Mouse (Mus musculus): ENCODE data around the gene B9d1. TPM values are rescaled to one million over a fixed set of nuclear protein-coding genes. Genes with fewer than 3 reads are reported as not detected.

B9d1 gene
- 10 to 100 TPM in 1 of 2 experiments, 1 to 10 TPM in 1; 8.1 to 11.4 TPM for total RNA-seq (2021)
- long read RNA-seq, experiment 1, partial matches to known transcripts, result 0 of 6 reads
- long read RNA-seq, experiment 1, other reads (novel, unspliced or antisense), result 1 of 6 reads
- long read RNA-seq, experiment 2, partial matches to known transcripts, result 1 of 7 reads
- long read RNA-seq, experiment 2, other reads (novel, unspliced or antisense), result 2 of 7 reads

DNA sequence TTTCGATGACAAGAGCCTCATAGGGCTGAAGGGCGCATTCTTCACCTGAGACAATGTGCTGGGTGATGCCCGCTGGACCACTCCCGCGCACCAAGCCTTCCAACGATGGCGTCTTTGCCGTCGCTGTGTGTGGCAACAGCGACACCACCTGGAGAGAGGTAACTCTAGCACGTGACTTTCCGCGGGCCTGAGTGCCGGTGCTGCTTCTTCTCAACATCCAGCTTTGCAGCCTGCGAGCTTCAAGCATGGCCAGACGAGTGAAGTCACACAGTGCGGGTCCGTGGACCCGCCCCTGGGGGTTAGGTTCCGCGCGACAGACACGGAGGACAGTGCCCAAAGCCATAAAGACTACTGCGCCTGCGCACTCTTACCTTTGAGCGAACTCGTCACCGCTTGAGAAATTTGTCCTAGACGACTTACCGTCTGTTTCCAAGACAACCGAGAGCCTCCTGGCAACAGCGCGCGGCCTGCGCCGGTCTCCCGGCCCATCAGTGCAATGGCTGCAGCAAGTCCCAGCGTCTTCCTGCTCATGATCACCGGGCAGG is at the start of gene B9d1:
Gene B9d1, plus strand, starts transcription at position 432 of the 545 bp plus-strand sequence.
- peak; percentile 86 to 94 for DNase-seq (ENCODE audit: low spot score in 2 of 2)

DNA sequence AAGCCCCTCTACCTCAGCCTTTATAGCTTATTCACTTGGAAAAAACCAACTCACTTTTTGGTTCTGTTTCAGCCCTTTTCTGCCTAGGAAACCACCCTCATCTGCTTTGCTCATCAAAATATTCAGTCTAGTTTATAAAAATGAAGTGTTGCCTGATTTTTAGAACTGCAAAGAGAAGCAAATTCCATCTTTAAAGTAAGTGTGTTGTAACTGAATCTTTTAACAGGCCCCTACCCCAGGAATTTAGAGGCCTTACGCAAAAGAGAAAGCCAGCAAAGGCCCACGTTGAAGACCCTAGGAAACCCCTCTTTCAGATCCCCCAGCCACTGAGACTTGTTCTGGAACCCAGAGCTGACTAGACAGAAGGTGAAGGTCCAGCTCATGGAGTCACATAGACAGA is 40.9 kb upstream of the B9d1 start:
- DNase-seq (ENCODE audit: low spot score in 2 of 2), result no peak

GRCm38 (mm10) chr11:61465422-61465821 is 39.5 kb upstream of the B9d1 start:
- DNase-seq (ENCODE audit: low spot score in 2 of 2), result no peak

DNA sequence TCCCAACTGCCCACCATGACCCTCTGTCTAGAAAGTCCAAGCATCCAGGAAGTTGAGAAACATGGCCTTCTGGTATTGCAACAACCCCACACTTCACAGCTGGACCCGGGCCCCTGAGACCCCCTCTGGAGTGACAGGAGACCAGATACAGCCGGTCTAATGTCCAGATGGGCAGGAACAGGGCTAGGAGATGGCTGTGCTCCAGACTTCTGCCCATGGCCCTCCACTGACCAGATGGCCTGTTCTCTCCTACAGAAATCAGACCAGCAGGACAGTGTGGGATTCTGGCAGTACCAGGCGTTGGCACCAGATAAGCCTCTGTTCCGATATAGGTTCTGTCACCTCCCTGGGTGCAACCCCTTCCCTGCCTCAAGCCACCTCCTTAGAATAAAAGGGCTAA is 36.4 kb upstream of the B9d1 start:
- no peak for DNase-seq (ENCODE audit: low spot score in 2 of 2)

DNA sequence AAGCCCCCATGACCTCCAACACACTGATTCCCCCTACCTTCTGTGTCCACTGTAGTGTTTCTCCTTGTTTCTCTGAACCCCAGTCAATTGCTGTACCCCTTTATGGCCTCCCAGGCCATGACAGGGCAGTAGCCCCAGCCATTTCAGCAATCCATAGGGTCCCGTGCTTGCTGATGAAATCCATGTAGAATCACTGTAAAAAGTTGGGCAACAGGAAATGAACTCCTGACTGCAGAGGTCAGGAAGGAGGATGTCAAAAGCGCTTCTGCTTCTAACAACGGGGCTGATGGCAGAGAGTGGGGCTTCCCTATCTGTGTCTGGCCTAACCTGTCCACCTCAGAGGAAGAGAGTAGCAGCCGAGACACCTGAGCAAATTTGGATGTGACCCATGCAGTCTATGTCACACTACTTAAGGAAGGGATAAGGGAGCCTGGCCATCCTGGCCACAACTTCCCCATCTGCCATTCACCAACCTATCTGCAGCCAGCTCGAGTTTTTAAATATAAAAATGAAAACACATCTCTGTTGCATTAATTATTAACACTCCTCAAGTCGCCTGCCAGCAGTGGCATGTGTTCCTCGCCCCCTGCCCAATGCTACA is 35.5 kb upstream of the B9d1 start:
- no peak for DNase-seq (ENCODE audit: low spot score in 2 of 2)

- DNase-seq (ENCODE audit: low spot score in 2 of 2), result no peak
These were observed 34.1 kb upstream of the B9d1 start for GRCm38 (mm10) chr11:61470880-61471279.

- no peak for DNase-seq (ENCODE audit: low spot score in 2 of 2)
These were observed 31.3 kb upstream of the B9d1 start for GRCm38 (mm10) chr11:61473630-61474029.

DNA sequence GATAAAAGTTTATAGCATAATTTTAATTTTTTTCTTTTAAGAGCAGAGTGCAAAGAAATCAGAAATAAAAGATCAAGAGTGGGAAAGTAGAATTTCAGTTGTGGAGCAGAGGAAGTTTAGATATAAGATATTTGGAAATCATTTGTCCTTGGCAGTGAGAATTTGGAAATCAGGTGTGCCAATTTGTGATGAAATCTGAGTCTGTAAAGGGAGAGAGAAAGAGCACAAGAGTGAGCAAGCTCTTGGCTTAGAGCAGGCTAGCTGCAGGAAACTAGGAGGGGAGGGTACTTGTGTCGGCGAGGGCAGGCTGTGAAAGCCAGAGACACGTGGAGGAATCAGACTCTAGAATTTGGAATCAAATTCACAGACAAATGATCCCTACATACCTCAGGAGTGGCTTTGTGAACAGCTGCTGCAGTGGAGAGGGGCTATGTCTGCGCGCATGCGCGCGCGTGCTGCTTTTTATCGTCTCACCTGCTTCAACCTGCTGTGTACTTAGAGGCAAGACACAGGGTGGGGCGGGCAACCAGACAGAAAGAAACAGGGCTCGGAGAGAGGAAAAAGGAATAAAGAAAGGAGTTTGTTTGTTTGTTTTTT is 28.1 kb upstream of the B9d1 start:
- no peak for DNase-seq (ENCODE audit: low spot score in 2 of 2)

DNA sequence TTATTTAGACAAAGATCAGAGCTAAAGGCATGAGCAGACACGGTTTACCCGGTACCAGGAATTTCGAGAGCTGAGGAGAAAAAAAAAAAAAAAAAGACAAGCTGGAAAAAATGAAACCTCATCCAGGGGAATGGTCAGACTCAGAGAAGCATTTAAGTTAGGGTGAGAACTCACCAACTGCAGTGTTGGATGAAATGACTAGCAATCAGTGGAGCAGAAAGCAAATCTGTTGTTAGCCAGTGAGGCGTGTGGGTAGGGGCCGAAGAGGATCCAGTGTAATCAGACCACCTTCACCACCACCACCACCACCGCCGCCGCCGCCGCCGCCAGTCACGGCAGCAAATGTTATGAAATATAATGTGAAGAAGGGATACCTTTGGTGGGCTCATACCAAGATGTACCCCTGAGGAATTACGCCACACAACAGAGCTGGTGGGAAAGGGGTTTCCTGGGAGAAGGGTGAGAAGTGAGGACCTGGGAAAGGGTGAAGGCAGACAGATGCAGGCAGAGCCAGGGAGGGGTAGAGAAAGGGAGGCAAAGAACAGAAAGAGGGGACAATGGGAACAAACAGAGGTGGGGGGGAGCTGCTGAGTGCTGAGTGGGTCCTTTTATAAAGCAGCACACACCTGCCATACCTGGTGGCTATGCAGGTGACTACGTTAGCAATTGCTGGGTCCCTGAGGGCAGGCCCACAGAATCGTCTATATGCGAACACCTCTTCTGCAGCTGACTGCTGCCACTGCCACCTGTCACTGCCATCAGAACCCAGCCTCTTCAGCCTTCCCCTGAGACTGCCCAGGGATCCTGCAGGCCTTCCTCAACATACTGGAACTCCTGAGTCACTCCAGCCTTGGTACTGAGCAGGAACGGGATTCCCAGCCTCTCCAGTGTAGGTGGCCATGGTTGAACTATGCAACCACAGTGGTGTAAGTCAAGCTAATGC is 27.1 kb upstream of the B9d1 start:
- DNase-seq (ENCODE audit: low spot score in 2 of 2), result no peak

GRCm38 (mm10) chr11:61478788-61479187 is 26.2 kb upstream of the B9d1 start:
- no peak for DNase-seq (ENCODE audit: low spot score in 2 of 2)

- no peak for DNase-seq (ENCODE audit: low spot score in 2 of 2)
These were observed 23.5 kb upstream of the B9d1 start for GRCm38 (mm10) chr11:61481239-61482090.

DNA sequence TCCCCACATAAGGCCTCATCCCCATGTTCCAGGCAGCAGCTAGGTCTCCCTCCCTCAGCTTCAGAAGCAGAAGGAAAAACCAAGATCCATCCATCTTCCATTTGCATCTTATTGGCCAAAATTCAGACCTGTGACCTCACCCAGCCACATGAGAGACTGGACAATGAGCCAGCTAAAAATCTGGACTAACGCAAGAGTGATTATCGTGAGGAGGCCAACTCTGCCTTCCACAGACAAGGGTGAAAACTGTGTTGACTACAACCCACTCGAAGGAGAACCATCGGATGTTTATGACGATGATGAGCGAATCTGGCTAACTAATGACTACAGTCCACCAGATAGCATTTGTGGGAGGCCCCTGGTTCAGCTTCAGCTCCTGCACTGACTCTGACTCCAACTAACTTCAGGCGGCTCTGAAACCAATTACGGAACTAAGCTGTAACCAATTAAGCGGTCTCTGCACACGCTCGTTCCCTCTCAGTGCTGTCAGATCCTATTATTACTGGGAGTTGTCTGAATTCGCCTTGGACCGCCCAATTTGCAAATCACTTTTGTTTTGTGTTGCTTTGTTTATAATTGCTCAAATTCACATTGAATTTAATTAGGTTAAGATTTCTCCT is 21.6 kb upstream of the B9d1 start:
- no peak for DNase-seq (ENCODE audit: low spot score in 2 of 2)

DNA sequence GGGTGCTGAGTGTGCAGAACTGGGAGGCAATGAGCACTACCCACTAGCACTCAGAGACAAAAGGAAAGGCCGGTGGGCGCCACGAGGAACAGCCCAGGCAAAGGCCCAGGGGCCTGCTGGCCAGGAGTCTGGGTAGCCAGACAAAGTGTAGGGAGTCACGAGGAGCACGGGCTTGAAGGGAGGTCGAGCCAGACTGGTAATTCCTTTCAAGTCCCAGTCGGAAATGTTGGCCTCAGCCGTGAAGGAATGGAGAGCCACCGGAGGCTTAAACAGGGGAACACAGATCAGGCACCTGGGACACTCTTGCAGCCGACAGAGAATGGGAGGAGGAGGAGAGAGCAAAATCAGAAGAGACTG is 20.7 kb upstream of the B9d1 start:
- DNase-seq (ENCODE audit: low spot score in 2 of 2), result no peak

GRCm38 (mm10) chr11:61484613-61485540 is 20.1 kb upstream of the B9d1 start, which contains the start of gene Mfap4:
TSS of gene Mfap4 (plus strand) at chr11:61485431.
- DNase-seq (ENCODE audit: low spot score in 2 of 2), result peak; percentile 49 to 72

DNA sequence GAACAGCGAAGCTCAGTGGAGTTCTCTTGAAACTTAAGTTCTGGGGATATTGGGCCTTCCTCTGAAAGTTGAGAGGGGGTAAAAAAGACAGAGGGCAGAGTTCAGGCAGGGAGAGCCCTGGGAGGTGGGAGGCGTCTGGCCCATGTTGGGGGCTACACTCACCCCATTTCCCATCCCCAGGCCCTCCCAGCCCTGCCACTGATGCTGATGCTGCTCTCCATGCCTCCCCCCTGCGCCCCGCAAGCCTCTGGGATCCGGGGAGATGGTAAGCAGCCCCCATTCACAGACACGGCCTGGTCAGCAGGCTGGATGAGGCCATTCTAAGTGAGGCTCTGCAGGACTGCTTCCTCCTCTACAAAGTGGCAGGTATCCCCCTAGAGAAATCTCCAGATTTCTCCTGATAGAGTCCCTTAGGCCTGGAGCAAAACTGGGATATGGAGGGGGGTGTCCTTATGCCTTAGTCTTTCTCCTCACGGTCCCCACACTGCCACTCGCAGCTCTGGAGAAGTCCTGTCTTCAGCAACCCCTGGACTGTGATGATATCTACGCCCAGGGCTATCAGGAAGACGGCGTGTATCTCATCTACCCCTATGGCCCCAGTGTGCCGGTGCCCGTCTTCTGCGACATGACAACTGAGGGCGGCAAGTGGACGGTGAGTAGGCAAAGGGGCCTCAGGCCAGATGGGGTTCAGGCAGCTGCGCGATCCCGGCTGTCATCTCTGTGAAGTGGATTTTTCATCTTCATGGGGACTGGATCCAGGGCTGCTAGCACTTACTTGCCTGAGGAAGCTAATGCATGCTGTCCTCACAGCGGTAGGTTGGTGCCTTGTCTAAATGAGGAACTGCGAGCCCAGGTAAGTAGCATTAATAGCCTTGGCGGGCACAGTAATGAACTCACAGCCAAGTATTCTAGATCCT is 19.1 kb upstream of the B9d1 start:
- no peak for DNase-seq (ENCODE audit: low spot score in 2 of 2)

DNA sequence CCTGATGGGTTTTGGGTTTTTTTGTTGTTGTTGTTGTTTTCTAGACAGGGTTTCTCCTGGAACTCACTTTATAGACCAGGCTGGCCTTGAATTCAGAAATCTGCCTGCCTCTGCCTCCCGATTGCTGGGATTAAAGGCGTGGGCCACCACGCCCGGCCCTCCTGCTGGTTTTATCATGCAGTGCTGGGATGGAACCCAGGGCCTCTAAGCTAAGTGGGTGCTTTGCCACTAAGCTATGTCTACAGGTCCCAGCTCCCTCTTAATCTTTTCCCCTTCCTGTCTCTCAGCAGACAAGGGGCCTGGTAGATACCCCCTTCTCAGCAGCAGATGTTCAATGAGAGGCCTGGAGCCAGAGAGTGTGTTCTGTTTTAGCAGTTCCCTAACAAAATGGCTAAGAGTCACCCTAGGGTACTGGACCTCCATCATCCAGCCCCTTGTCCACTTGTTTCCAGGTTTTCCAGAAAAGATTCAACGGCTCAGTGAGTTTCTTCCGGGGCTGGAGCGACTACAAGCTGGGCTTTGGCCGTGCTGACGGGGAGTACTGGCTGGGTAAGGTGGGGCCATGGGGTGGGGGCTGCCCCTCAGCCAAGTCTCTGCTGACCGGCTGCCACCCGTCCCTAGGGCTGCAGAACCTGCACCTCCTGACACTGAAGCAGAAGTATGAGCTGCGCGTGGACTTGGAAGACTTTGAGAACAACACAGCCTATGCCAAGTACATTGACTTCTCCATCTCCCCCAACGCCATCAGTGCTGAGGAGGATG is 18.3 kb upstream of the B9d1 start:
- DNase-seq (ENCODE audit: low spot score in 2 of 2), result no peak

- peak; percentile 50 to 79 for DNase-seq (ENCODE audit: low spot score in 2 of 2)
These were observed 17.5 kb upstream of the B9d1 start for GRCm38 (mm10) chr11:61487401-61487800.

Measured in gastrocnemius, postnatal 4 days (tissue).